Mouse (Mus musculus) hindbrain, embryonic 15.5 days (tissue): ENCODE measurements around the gene Nlrp5. TPM values are rescaled to one million over a fixed set of nuclear protein-coding genes. Genes with fewer than 3 reads are reported as not detected.
"Not testable (repeated sequence)": the region's sequence is repeated elsewhere in the genome, so short reads cannot be mapped to it uniquely, and the experiment has no call there.

ENCODE experiments used
- ATAC-seq: fragments of 200-750 bp; cut with Nextera tagmentation; 2 replicates; pipeline ENCODE4 v1.8.0; 2017; ENCODE audit warnings: low read depth, moderate number of reproducible peaks, moderate TSS enrichment; ENCODE audit not compliant: low FRiP score
- H3K27ac ChIP-seq: fragments of 300-500 bp; sonication (generic); replicated peaks from 2 replicates; pipeline ENCODE4 v1.5.1; 2015; ENCODE audit warnings: mild to moderate bottlenecking, inconsistent platforms
- H3K27me3 ChIP-seq: fragments of 300-500 bp; sonication (generic); 2 replicates; pipeline ENCODE4 v1.6.1; 2015; ENCODE audit warnings: control low read depth, inconsistent platforms
- H3K36me3 ChIP-seq: fragments of 300-500 bp; sonication (generic); 2 replicates; pipeline ENCODE4 v1.6.1; 2015; ENCODE audit warnings: control low read depth, inconsistent platforms
- H3K4me1 ChIP-seq: fragments of 300-500 bp; sonication (generic); replicated peaks from 2 replicates; pipeline ENCODE4 v1.6.1; 2015; ENCODE audit warnings: control low read depth, inconsistent platforms
- H3K4me2 ChIP-seq: fragments of 300-500 bp; sonication (generic); 2 replicates; pipeline ENCODE4 v1.6.1; 2015; ENCODE audit warnings: moderate library complexity, mild to moderate bottlenecking, inconsistent platforms
- H3K4me3 ChIP-seq: fragments of 300-500 bp; sonication (generic); 2 replicates; pipeline ENCODE4 v1.5.1; 2015; ENCODE audit warnings: mild to moderate bottlenecking, inconsistent platforms
- H3K9ac ChIP-seq: fragments of 300-500 bp; sonication (generic); 2 replicates; pipeline ENCODE4 v1.6.1; 2015; ENCODE audit warnings: inconsistent platforms
- H3K9me3 ChIP-seq: fragments of 300-500 bp; sonication (generic); 2 replicates; pipeline ENCODE4 v1.6.1; 2016; ENCODE audit warnings: control low read depth, inconsistent platforms
- WGBS: fragments of 180-500 bp; shearing (Covaris S2); methylation state at CpG from one replicate; pipeline ENCODE4 v1.1.7; 2015; 5-methylcytosine and 5-hydroxymethylcytosine counted together
- microRNA-seq: library from miRNA; unstranded; fragments of <30 nt; microRNA quantifications from one replicate; pipeline ENCODE4, GENCODE M21; 2016
- polyA plus RNA-seq: library from polyadenylated mRNA; unstranded; fragments of >200 nt; fragmentation: Nextera tagmentation; extraction: Ambion mirVana; gene quantifications from 2 replicates; pipeline ENCODE4 v1.2.1, GENCODE M21; 2015

The Nlrp5 gene
- polyA plus RNA-seq: not detected in 2 replicates

GRCm38 (mm10) chr7:23385589-23385988, at the start of gene Nlrp5:
Gene Nlrp5, plus strand, starts transcription at chr7:23385889.
- no peak within 1 kb of the TSS for H3K9ac ChIP-seq
- H3K9me3 ChIP-seq: peaks cover 48% of the 10 kb centered on the region
- no peaks in the 10 kb centered on the region for H3K27me3 ChIP-seq
- no peaks in the 10 kb centered on the region for H3K4me1 ChIP-seq
- no peaks in the 10 kb centered on the region for H3K36me3 ChIP-seq
- H3K27ac ChIP-seq: no peak within 1 kb of the TSS
- 76% methylated on average over 10 of the region's 10 CpGs for WGBS
- no peak within 1 kb of the TSS for H3K4me2 ChIP-seq
- no peak within 1 kb of the TSS for H3K4me3 ChIP-seq
- no peak for ATAC-seq

DNA sequence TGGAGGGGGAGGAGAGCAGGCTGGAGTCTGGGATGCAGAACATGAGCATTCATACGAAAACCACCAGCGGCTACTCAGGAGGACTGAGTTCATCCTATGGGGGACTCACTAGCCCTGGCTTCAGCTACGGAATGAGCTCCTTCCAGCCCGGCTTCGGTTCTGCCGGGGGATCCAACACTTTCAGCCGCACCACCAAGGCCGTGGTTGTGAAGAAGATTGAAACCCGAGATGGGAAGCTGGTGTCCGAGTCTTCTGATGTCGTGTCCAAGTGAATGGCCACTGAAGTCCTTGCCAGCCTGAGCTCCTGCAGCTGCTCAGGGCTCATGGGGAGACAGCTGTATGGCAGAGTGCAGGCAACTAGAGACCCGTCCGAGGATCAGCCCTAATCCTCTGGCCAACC, 27.4 kb upstream of the Nlrp5 start:
- not testable (repeated sequence) for ATAC-seq, H3K9ac ChIP-seq, H3K36me3 ChIP-seq, H3K4me3 ChIP-seq, H3K4me1 ChIP-seq, H3K27ac ChIP-seq, H3K4me2 ChIP-seq, H3K27me3 ChIP-seq
- 89% methylated on average over 13 of the region's 13 CpGs for WGBS
- peaks cover 36% of the 10 kb centered on the region for H3K9me3 ChIP-seq

- not testable (repeated sequence) for H3K36me3 ChIP-seq, H3K9ac ChIP-seq, H3K4me1 ChIP-seq, H3K27ac ChIP-seq, ATAC-seq, H3K4me3 ChIP-seq, H3K27me3 ChIP-seq, H3K4me2 ChIP-seq
- 73% methylated on average over 3 of the region's 3 CpGs for WGBS
- H3K9me3 ChIP-seq: peaks cover 33% of the 10 kb centered on the region
Measured at GRCm38 (mm10) chr7:23470201-23470600, 84.5 kb downstream of the Nlrp5 start.

GRCm38 (mm10) chr7:23470832-23471231, 85.1 kb downstream of the Nlrp5 start:
- WGBS: 61% methylated on average over 3 of the region's 3 CpGs
- H3K4me2 ChIP-seq, H3K36me3 ChIP-seq, H3K4me3 ChIP-seq, H3K27me3 ChIP-seq, ATAC-seq, H3K4me1 ChIP-seq, H3K9ac ChIP-seq, H3K27ac ChIP-seq: not testable (repeated sequence)
- peaks cover 32% of the 10 kb centered on the region for H3K9me3 ChIP-seq

GRCm38 (mm10) chr7:23472886-23473285, 87.2 kb downstream of the Nlrp5 start:
- H3K9ac ChIP-seq, H3K36me3 ChIP-seq: not testable (repeated sequence)
- WGBS: 72% methylated on average over 2 of the region's 2 CpGs

More at GRCm38 (mm10) chr7:23472886-23473285, 87.2 kb downstream of the Nlrp5 start:
- H3K4me3 ChIP-seq, H3K4me1 ChIP-seq, H3K27ac ChIP-seq, ATAC-seq, H3K4me2 ChIP-seq, H3K27me3 ChIP-seq: not testable (repeated sequence)
- peaks cover 15% of the 10 kb centered on the region for H3K9me3 ChIP-seq

Small RNA genes lying within 50 kb of the gene (microRNA-seq; reads per million reads assigned to microRNA genes)
- gene Gm25196: not detected

Other genes with a start within 250 kb of the Nlrp5 start
- not detected in 2 replicates for gene Gm10662, start 241.4 kb upstream of the Nlrp5 start, polyA plus RNA-seq
- not detected in 2 replicates for gene Vmn1r165, start 168.6 kb upstream of the Nlrp5 start, polyA plus RNA-seq
- not detected in 2 replicates for gene Vmn1r166, start 134.2 kb upstream of the Nlrp5 start, polyA plus RNA-seq
- gene Gm6902, start 107.0 kb upstream of the Nlrp5 start, polyA plus RNA-seq: not detected in 2 replicates
- gene Nlrp4e, start 84.7 kb upstream of the Nlrp5 start, polyA plus RNA-seq: not detected in 2 replicates
- not detected in 2 replicates for gene Vmn1r167, start 121.3 kb downstream of the Nlrp5 start, polyA plus RNA-seq
- not detected in 2 replicates for gene Vmn1r168, start 153.8 kb downstream of the Nlrp5 start, polyA plus RNA-seq
- gene Vmn1r169, start 189.6 kb downstream of the Nlrp5 start, polyA plus RNA-seq: not detected in 2 replicates
- not detected in 2 replicates for gene Vmn1r170, start 220.3 kb downstream of the Nlrp5 start, polyA plus RNA-seq
- gene Vmn1r171, start 244.8 kb downstream of the Nlrp5 start, polyA plus RNA-seq: not detected in 2 replicates